ENCODE assay signal across 8 mouse cellular contexts in the genomic region with DNA sequence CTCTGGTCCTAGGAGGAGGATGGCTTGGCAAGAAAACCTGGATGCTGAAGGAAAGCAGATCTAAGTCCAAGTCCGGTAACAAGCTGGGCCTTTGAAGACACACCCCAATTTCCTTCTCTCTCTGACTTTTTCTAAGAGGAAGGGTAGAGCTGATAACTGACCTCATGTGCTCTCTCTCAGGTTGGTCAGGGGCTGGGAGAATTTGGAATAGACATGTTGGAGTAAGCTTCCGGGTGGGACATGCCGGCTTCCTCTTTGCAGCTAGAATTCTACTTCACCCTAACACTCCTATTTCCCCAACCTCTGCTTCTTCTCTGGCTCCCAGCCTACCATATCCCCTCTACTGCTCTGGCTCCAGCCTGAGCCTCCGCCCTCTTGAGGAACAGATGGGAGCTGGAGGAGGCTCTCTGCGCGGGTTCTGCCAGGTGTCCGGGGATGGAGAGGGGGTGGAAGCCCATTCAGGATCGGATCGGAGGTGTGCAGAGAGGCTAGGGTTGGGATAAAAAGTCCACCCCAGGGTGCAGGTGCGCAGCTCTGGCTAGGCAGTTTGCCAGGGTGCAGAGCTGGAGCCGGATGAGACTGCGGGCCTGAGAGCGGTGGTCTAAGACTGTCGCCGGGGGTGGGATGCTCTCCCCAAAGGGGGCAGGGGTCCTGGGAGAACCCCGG. TPM values are rescaled to one million over a fixed set of nuclear protein-coding genes. Genes with fewer than 3 reads are reported as not detected.
A peak's percentile ranks its signal among the peaks of the same experiment; 100 is the strongest.
DNase-seq lines count a peak whose midpoint lies in the region; ATAC-seq and TF ChIP-seq lines count a peak whose summit lies in the region.

No protein-coding gene starts in this region.

- peak overlapping the region; percentile 84 for H3K9ac ChIP-seq in embryonic facial prominence, embryonic 14.5 days (ENCODE audit: low read depth, low read length)
- H3K9ac ChIP-seq in hindbrain, embryonic 11.5 days (ENCODE audit: low read depth, low read length): peak overlapping the region; percentile 84

- in situ Hi-C loops in Patski (cut with MboI; ENCODE audit: low pct_unique_long_range_greater_than_20kb): loop anchor here (5.0 kb wide), 1 partner anchor 65 kb away; no protein-coding TSS in a partner anchor

- DNase-seq in gastrocnemius, adult 2 months: no peak
- no peak for DNase-seq in gastrocnemius, adult 8-10 months (ENCODE audit: low spot score in 2 of 2)
- DNase-seq in Patski (ENCODE audit: low read depth, low spot score): no peak
- DNase-seq in embryonic facial prominence, embryonic 14.5 days (ENCODE audit: low spot score): peak; percentile 65
- DNase-seq in hindbrain, embryonic 11.5 days (ENCODE audit: low spot score): peak; percentile 56
- peak; percentile 57 to 73 for DNase-seq in left cerebral cortex, adult 8-10 months (ENCODE audit: low spot score in 2 of 2)
- DNase-seq in testis, postnatal 10 days (ENCODE audit: low spot score): peak; percentile 57

- 2% methylated on average over 16 of the region's 16 CpGs for WGBS in embryonic facial prominence, embryonic 14.5 days
- 5% methylated on average over 16 of the region's 16 CpGs for WGBS in hindbrain, embryonic 11.5 days

- H3K27me3 ChIP-seq in Patski: no peaks in the 10 kb centered on the region
- no peaks in the 10 kb centered on the region for H3K27me3 ChIP-seq in embryonic facial prominence, embryonic 14.5 days (replicated peaks; ENCODE audit: control insufficient read depth, insufficient read depth, low read length)
- no peaks in the 10 kb centered on the region for H3K27me3 ChIP-seq in hindbrain, embryonic 11.5 days (ENCODE audit: control insufficient read depth, insufficient read depth, low read length)
- peaks cover 13% of the 10 kb centered on the region for H3K27me3 ChIP-seq in megakaryocyte, embryonic 14.5 days (replicated peaks)

- peaks cover 27% of the 10 kb centered on the region for H3K36me3 ChIP-seq in embryonic facial prominence, embryonic 14.5 days (ENCODE audit: control insufficient read depth, insufficient read depth, low read length)
- no peaks in the 10 kb centered on the region for H3K36me3 ChIP-seq in hindbrain, embryonic 11.5 days (ENCODE audit: control insufficient read depth, insufficient read depth, low read length)
- H3K36me3 ChIP-seq in megakaryocyte, embryonic 14.5 days (replicated peaks; ENCODE audit: low read length): peaks cover 43% of the 10 kb centered on the region

- H3K4me3 ChIP-seq in gastrocnemius, adult 2 months: peak overlapping the region; percentile 84
- peak overlapping the region; percentile 85 for H3K4me3 ChIP-seq in embryonic facial prominence, embryonic 14.5 days (ENCODE audit: low read depth, low read length)
- peak overlapping the region; percentile 67 for H3K4me3 ChIP-seq in hindbrain, embryonic 11.5 days (ENCODE audit: low read depth, low read length)
- H3K4me3 ChIP-seq in megakaryocyte, embryonic 14.5 days (replicated peaks): peak overlapping the region; percentile 95

- peak overlapping the region; percentile 98 for H3K27ac ChIP-seq in gastrocnemius, adult 2 months
- peak overlapping the region; percentile 89 for H3K27ac ChIP-seq in embryonic facial prominence, embryonic 14.5 days (replicated peaks; ENCODE audit: low read depth, low read length)
- H3K27ac ChIP-seq in hindbrain, embryonic 11.5 days (ENCODE audit: low read depth, low read length): peak overlapping the region; percentile 61

- no peak for TF ChIP-seq CTCF in gastrocnemius, adult 2 months (IDR thresholded peaks at IDR 0.05)
- TF ChIP-seq CTCF in Patski (IDR thresholded peaks at IDR 0.05): no peak

- no peaks in the 10 kb centered on the region for H3K9me3 ChIP-seq in embryonic facial prominence, embryonic 14.5 days (ENCODE audit: control insufficient read depth, low read length)
- no peaks in the 10 kb centered on the region for H3K9me3 ChIP-seq in hindbrain, embryonic 11.5 days (ENCODE audit: control insufficient read depth, low read length)
- no peaks in the 10 kb centered on the region for H3K9me3 ChIP-seq in megakaryocyte, embryonic 14.5 days

- intact Hi-C loops in gastrocnemius, adult 2 months (cut with DNase I): loop anchor here (2.0 kb wide), 1 partner anchor 14 kb away; a partner anchor contains a TSS

- H3K4me1 ChIP-seq in embryonic facial prominence, embryonic 14.5 days (ENCODE audit: control insufficient read depth, insufficient read depth, low read length): peaks cover 8% of the 10 kb centered on the region; the same call in 1 of the 2 replicates
- H3K4me1 ChIP-seq in hindbrain, embryonic 11.5 days (replicated peaks; ENCODE audit: control insufficient read depth, insufficient read depth, low read length): peaks cover 13% of the 10 kb centered on the region; the same call in 1 of the 2 replicates
- peaks cover 61% of the 10 kb centered on the region for H3K4me1 ChIP-seq in megakaryocyte, embryonic 14.5 days

- peak overlapping the region; percentile 93 for H3K4me2 ChIP-seq in embryonic facial prominence, embryonic 14.5 days (ENCODE audit: low read depth, low read length)
- peak overlapping the region; percentile 80 for H3K4me2 ChIP-seq in hindbrain, embryonic 11.5 days (replicated peaks; ENCODE audit: low read depth, low read length)

- POLR2A ChIA-PET in Patski (lab: Charles Lee): interaction anchor here (1.5 to 2.2 kb wide), 4 partner anchors 13 to 40 kb away, joined by 7 to 11 read pairs (median 8); a partner anchor contains a TSS

- CTCF ChIA-PET in Patski (lab: Charles Lee): interaction anchor here (1.2 to 1.5 kb wide), 2 partner anchors 12 to 18 kb away, joined by 4 to 7 read pairs; a partner anchor contains a TSS

- ATAC-seq in Patski: peak; percentile 21
- ATAC-seq in embryonic facial prominence, embryonic 14.5 days (ENCODE audit: low read depth): peak; percentile 78
- ATAC-seq in hindbrain, embryonic 11.5 days (ENCODE audit: low FRiP score): peak; percentile 73

RNA-seq across cellular contexts. Expression of a gene that starts 0.9 kb away (rescaled TPM):
- total RNA-seq in gastrocnemius, adult 2 months (2021): 10 to 100 TPM; 39.6 to 44.9 TPM
- 10 to 100 TPM; 35.2 to 43.1 (median 39.3) TPM for total RNA-seq in gastrocnemius, adult 8-10 months (2022)
- 22.2 TPM for polyA plus RNA-seq in Patski (2021)
- polyA plus RNA-seq in embryonic facial prominence, embryonic 14.5 days (2014; fragmentation: Nextera tagmentation; extraction: Ambion mirVana): 12.6 and 12.8 TPM in 2 replicates
- 8.2 and 9.2 TPM in 2 replicates for polyA plus RNA-seq in hindbrain, embryonic 11.5 days (2014; fragmentation: Nextera tagmentation; extraction: Ambion mirVana)
- total RNA-seq in left cerebral cortex, adult 8-10 months (2022): 100 to 1,000 TPM; 185 to 201 (median 191) TPM
- 22.6 and 68.5 TPM in 2 replicates for polyA plus RNA-seq in megakaryocyte, embryonic 14.5 days (2012; ENCODE audit: insufficient read depth, low replicate concordance)

RNA-seq across cellular contexts. Expression of a gene that starts 12.9 kb away (rescaled TPM):
- total RNA-seq in gastrocnemius, adult 2 months (2021): 1 to 10 TPM; 3.8 to 5.7 TPM
- total RNA-seq in gastrocnemius, adult 8-10 months (2022): 1 to 10 TPM; 4.1 to 5.6 (median 4.3) TPM
- polyA plus RNA-seq in Patski (2021): 2.5 TPM
- 1.1 TPM in 2 replicates for polyA plus RNA-seq in embryonic facial prominence, embryonic 14.5 days (2014; fragmentation: Nextera tagmentation; extraction: Ambion mirVana)
- 0.63 and 1.9 TPM in 2 replicates for polyA plus RNA-seq in hindbrain, embryonic 11.5 days (2014; fragmentation: Nextera tagmentation; extraction: Ambion mirVana)
- total RNA-seq in left cerebral cortex, adult 8-10 months (2022): 1 to 10 TPM; 1.6 to 2.7 (median 2.3) TPM
- polyA plus RNA-seq in megakaryocyte, embryonic 14.5 days (2012; ENCODE audit: insufficient read depth, low replicate concordance): not detected in 2 replicates

RNA-seq across cellular contexts. Expression of a gene that starts 13.3 kb away (rescaled TPM):
- total RNA-seq in gastrocnemius, adult 2 months (2021): 100 to 1,000 TPM; 579 to 631 TPM
- 100 to 1,000 TPM; 605 to 698 (median 679) TPM for total RNA-seq in gastrocnemius, adult 8-10 months (2022)
- 126 TPM for polyA plus RNA-seq in Patski (2021)
- polyA plus RNA-seq in embryonic facial prominence, embryonic 14.5 days (2014; fragmentation: Nextera tagmentation; extraction: Ambion mirVana): 14.4 and 14.8 TPM in 2 replicates
- 5.9 and 6.0 TPM in 2 replicates for polyA plus RNA-seq in hindbrain, embryonic 11.5 days (2014; fragmentation: Nextera tagmentation; extraction: Ambion mirVana)
- total RNA-seq in left cerebral cortex, adult 8-10 months (2022): 10 to 100 TPM; 59.3 to 70.2 (median 65.8) TPM
- 6.4 and 13.9 TPM in 2 replicates for polyA plus RNA-seq in megakaryocyte, embryonic 14.5 days (2012; ENCODE audit: insufficient read depth, low replicate concordance)

RNA-seq across cellular contexts. Expression of a gene that starts 17.8 kb away (rescaled TPM):
- total RNA-seq in gastrocnemius, adult 2 months (2021): 10 to 100 TPM; 86.3 to 86.4 TPM
- 10 to 100 TPM; 77.0 to 99.5 (median 81.7) TPM for total RNA-seq in gastrocnemius, adult 8-10 months (2022)
- 155 TPM for polyA plus RNA-seq in Patski (2021)
- polyA plus RNA-seq in embryonic facial prominence, embryonic 14.5 days (2014; fragmentation: Nextera tagmentation; extraction: Ambion mirVana): 88.9 and 97.1 TPM in 2 replicates
- 151 and 176 TPM in 2 replicates for polyA plus RNA-seq in hindbrain, embryonic 11.5 days (2014; fragmentation: Nextera tagmentation; extraction: Ambion mirVana)
- total RNA-seq in left cerebral cortex, adult 8-10 months (2022): 10 to 100 TPM; 52.5 to 69.9 (median 59.3) TPM
- 40.5 and 288 TPM in 2 replicates for polyA plus RNA-seq in megakaryocyte, embryonic 14.5 days (2012; ENCODE audit: insufficient read depth, low replicate concordance)

RNA-seq across cellular contexts. Expression of a gene that starts 30.0 kb away (rescaled TPM):
- 1,000 to 10,000 TPM; 7,153 to 7,488 TPM for total RNA-seq in gastrocnemius, adult 2 months (2021)
- total RNA-seq in gastrocnemius, adult 8-10 months (2022): 1,000 to 10,000 TPM; 7,027 to 9,270 (median 7,380) TPM
- 16.2 TPM for polyA plus RNA-seq in Patski (2021)
- 165 and 289 TPM in 2 replicates for polyA plus RNA-seq in embryonic facial prominence, embryonic 14.5 days (2014; fragmentation: Nextera tagmentation; extraction: Ambion mirVana)
- polyA plus RNA-seq in hindbrain, embryonic 11.5 days (2014; fragmentation: Nextera tagmentation; extraction: Ambion mirVana): 23.2 and 26.2 TPM in 2 replicates
- total RNA-seq in left cerebral cortex, adult 8-10 months (2022): 10 to 100 TPM; 10.5 to 14.1 (median 12.5) TPM
- polyA plus RNA-seq in megakaryocyte, embryonic 14.5 days (2012; ENCODE audit: insufficient read depth, low replicate concordance): 4.2 and 8.4 TPM in 2 replicates

Comparison
In these comparisons a context has a peak if more than half of its experiments do, and no peak if none do; other contexts are left out.
1. DNase-seq: peak in embryonic facial prominence, embryonic 14.5 days (single experiment), hindbrain, embryonic 11.5 days (single experiment), left cerebral cortex, adult 8-10 months (2 of 2) and testis, postnatal 10 days (single experiment); none in gastrocnemius, adult 2 months (single experiment), gastrocnemius, adult 8-10 months (0 of 2) and Patski (single experiment).
2. ATAC-seq: peak in every context shown above with its lines; median percentile 78 in embryonic facial prominence, embryonic 14.5 days; 73 in hindbrain, embryonic 11.5 days; 21 in Patski.
3. Peak in every context shown above with its lines, with median percentiles within 50 percentile points of each other: H3K27ac ChIP-seq and H3K4me3 ChIP-seq.